Mouse (Mus musculus) forebrain, embryonic 10.5 days (tissue): ENCODE data around the gene Osbpl11. TPM values are rescaled to one million over a fixed set of nuclear protein-coding genes. Genes with fewer than 3 reads are reported as not detected.

Experiments used
- polyA plus RNA-seq: library from polyadenylated mRNA; unstranded; fragments of >200 nt; fragmentation: Nextera tagmentation; extraction: Ambion mirVana; gene quantifications from 2 replicates; pipeline ENCODE4 v1.2.1, GENCODE M21; 2016

Gene Osbpl11
- polyA plus RNA-seq, 1 experiment from 2014 or later: 17.7 TPM

Other genes with a start within 250 kb of the Osbpl11 start
- gene Iqcg, start 128.9 kb upstream of the Osbpl11 start, polyA plus RNA-seq: 3.6 and 3.9 TPM in 2 replicates
- gene Rpl35a, start 128.6 kb upstream of the Osbpl11 start, polyA plus RNA-seq: 1,017 and 1,037 TPM in 2 replicates
- 4.5 and 5.9 TPM in 2 replicates for gene Lmln, start 122.5 kb upstream of the Osbpl11 start, polyA plus RNA-seq
- gene Snx4, start 66.4 kb downstream of the Osbpl11 start, polyA plus RNA-seq: 69.9 and 72.5 TPM in 2 replicates
- 44.7 and 45.2 TPM in 2 replicates for gene Zfp148, start 195.8 kb downstream of the Osbpl11 start, polyA plus RNA-seq